Mouse (Mus musculus): ENCODE measurements around the gene Prpf40b. TPM values are rescaled to one million over a fixed set of nuclear protein-coding genes. Genes with fewer than 3 reads are reported as not detected.

Gene Prpf40b
- polyA plus RNA-seq, 2 experiments, result 3.6 to 8.9 TPM

GRCm38 (mm10) chr15:99333676-99334065, 38.8 kb downstream of the Prpf40b start:
- no peak overlapping the region for H3K4me3 ChIP-seq (ENCODE audit: insufficient read depth in 1 of 2, low read depth in 2 of 2, low read length in 2 of 2)
- peak overlapping the region; percentile 55 for H3K27ac ChIP-seq
- no peaks in the 10 kb centered on the region for H3K27me3 ChIP-seq (ENCODE audit: control insufficient read depth, insufficient read depth, low read length)
- H3K36me3 ChIP-seq (replicated peaks; ENCODE audit: control insufficient read depth, insufficient read depth, low read depth), result no peaks in the 10 kb centered on the region
- H3K4me2 ChIP-seq (ENCODE audit: low read depth), result no peak overlapping the region
- peaks cover 5 to 54% of the 10 kb centered on the region in 2 experiments; a peak in 3 of 4 replicates for H3K4me1 ChIP-seq (replicated peaks; ENCODE audit: control insufficient read depth in 2 of 2, insufficient read depth in 2 of 2, low read length in 1 of 2)
- no peak overlapping the region for H3K9ac ChIP-seq (replicated peaks)
- no peak for DNase-seq (ENCODE audit: low read depth in 3 of 3, low spot score in 3 of 3)
- WGBS (ENCODE audit: insufficient replicate concordance), result 55% methylated on average over 3 of the region's 3 CpGs
- TF ChIP-seq CTCF (IDR thresholded peaks at IDR 0.05; ENCODE audit: low read depth) (no peak), EP300 (IDR thresholded peaks at IDR 0.05; ENCODE audit: low read depth) (no peak)
- no peak for ATAC-seq (ENCODE audit: insufficient read depth)
- no peaks in the 10 kb centered on the region for H3K9me3 ChIP-seq (ENCODE audit: control insufficient read depth, low read length)

- no peak for DNase-seq (ENCODE audit: low read depth in 3 of 3, low spot score in 3 of 3)
- H3K9me3 ChIP-seq (ENCODE audit: control insufficient read depth, low read length), result no peaks in the 10 kb centered on the region
- WGBS (ENCODE audit: insufficient replicate concordance), result 48% methylated on average over 6 of the region's 6 CpGs
These were observed 39.6 kb downstream of the Prpf40b start for GRCm38 (mm10) chr15:99334500-99334899.

GRCm38 (mm10) chr15:99335801-99336320, 41.0 kb downstream of the Prpf40b start:
- 50% methylated on average over 8 of the region's 8 CpGs for WGBS (ENCODE audit: insufficient replicate concordance)
- Histone ChIP-seq H3K27me3 (ENCODE audit: control insufficient read depth, insufficient read depth, low read length) (no peaks in the 10 kb centered on the region), H3K27ac (no peak overlapping the region), H3K9me3 (ENCODE audit: control insufficient read depth, low read length) (no peaks in the 10 kb centered on the region), H3K4me1 (replicated peaks; ENCODE audit: control insufficient read depth in 2 of 2, insufficient read depth in 2 of 2, low read length in 1 of 2) (peaks cover 5 to 54% of the 10 kb centered on the region in 2 experiments; a peak in 3 of 4 replicates), H3K4me2 (ENCODE audit: low read depth) (no peak overlapping the region), H3K36me3 (replicated peaks; ENCODE audit: control insufficient read depth, insufficient read depth, low read depth) (no peaks in the 10 kb centered on the region), H3K9ac (replicated peaks) (no peak overlapping the region), H3K4me3 (ENCODE audit: insufficient read depth in 1 of 2, low read depth in 2 of 2, low read length in 2 of 2) (no peak overlapping the region)
- ATAC-seq (ENCODE audit: insufficient read depth), result no peak
- DNase-seq (ENCODE audit: low read depth in 3 of 3, low spot score in 3 of 3), result no peak
- TF ChIP-seq CTCF (IDR thresholded peaks at IDR 0.05; ENCODE audit: low read depth) (no peak), EP300 (IDR thresholded peaks at IDR 0.05; ENCODE audit: low read depth) (no peak)

More at GRCm38 (mm10) chr15:99334500-99334899, 39.6 kb downstream of the Prpf40b start:
- ATAC-seq (ENCODE audit: insufficient read depth), result no peak
- Histone ChIP-seq H3K4me3 (ENCODE audit: insufficient read depth in 1 of 2, low read depth in 2 of 2, low read length in 2 of 2) (no peak overlapping the region), H3K4me1 (replicated peaks; ENCODE audit: control insufficient read depth in 2 of 2, insufficient read depth in 2 of 2, low read length in 1 of 2) (peaks cover 5 to 56% of the 10 kb centered on the region in 2 experiments; a peak in 3 of 4 replicates), H3K27me3 (ENCODE audit: control insufficient read depth, insufficient read depth, low read length) (no peaks in the 10 kb centered on the region), H3K36me3 (replicated peaks; ENCODE audit: control insufficient read depth, insufficient read depth, low read depth) (no peaks in the 10 kb centered on the region), H3K9ac (replicated peaks) (no peak overlapping the region), H3K4me2 (ENCODE audit: low read depth) (no peak overlapping the region), H3K27ac (no peak overlapping the region)
- TF ChIP-seq EP300 (IDR thresholded peaks at IDR 0.05; ENCODE audit: low read depth), result no peak
- no peak for TF ChIP-seq CTCF (IDR thresholded peaks at IDR 0.05; ENCODE audit: low read depth)

GRCm38 (mm10) chr15:99338916-99339315, 44.0 kb downstream of the Prpf40b start:
- ATAC-seq (ENCODE audit: insufficient read depth), result no peak

GRCm38 (mm10) chr15:99339669-99340068, 44.8 kb downstream of the Prpf40b start:
- TF ChIP-seq CTCF (IDR thresholded peaks at IDR 0.05; ENCODE audit: low read depth) (no peak), EP300 (IDR thresholded peaks at IDR 0.05; ENCODE audit: low read depth) (no peak)
- H3K27ac ChIP-seq, result no peak overlapping the region
- ATAC-seq (ENCODE audit: insufficient read depth) (no peak), DNase-seq (ENCODE audit: low read depth in 3 of 3, low spot score in 3 of 3) (no peak)
- H3K4me3 ChIP-seq (ENCODE audit: insufficient read depth in 1 of 2, low read depth in 2 of 2, low read length in 2 of 2), result no peak overlapping the region
- H3K36me3 ChIP-seq (replicated peaks; ENCODE audit: control insufficient read depth, insufficient read depth, low read depth), result no peaks in the 10 kb centered on the region
- WGBS (ENCODE audit: insufficient replicate concordance), result 59% methylated on average over 6 of the region's 6 CpGs
- no peak overlapping the region for H3K9ac ChIP-seq (replicated peaks)
- no peaks in the 10 kb centered on the region for H3K27me3 ChIP-seq (ENCODE audit: control insufficient read depth, insufficient read depth, low read length)
- H3K4me2 ChIP-seq (ENCODE audit: low read depth), result no peak overlapping the region
- H3K4me1 ChIP-seq (replicated peaks; ENCODE audit: control insufficient read depth in 2 of 2, insufficient read depth in 2 of 2, low read length in 1 of 2), result peaks cover 0 to 31% of the 10 kb centered on the region in 2 experiments; a peak in 2 of 4 replicates
- H3K9me3 ChIP-seq (ENCODE audit: control insufficient read depth, low read length), result no peaks in the 10 kb centered on the region

More at GRCm38 (mm10) chr15:99338916-99339315, 44.0 kb downstream of the Prpf40b start:
- Histone ChIP-seq H3K27ac (no peak overlapping the region), H3K9me3 (ENCODE audit: control insufficient read depth, low read length) (no peaks in the 10 kb centered on the region), H3K36me3 (replicated peaks; ENCODE audit: control insufficient read depth, insufficient read depth, low read depth) (no peaks in the 10 kb centered on the region), H3K27me3 (ENCODE audit: control insufficient read depth, insufficient read depth, low read length) (no peaks in the 10 kb centered on the region), H3K9ac (replicated peaks) (no peak overlapping the region), H3K4me3 (ENCODE audit: insufficient read depth in 1 of 2, low read depth in 2 of 2, low read length in 2 of 2) (no peak overlapping the region), H3K4me2 (ENCODE audit: low read depth) (no peak overlapping the region), H3K4me1 (replicated peaks; ENCODE audit: control insufficient read depth in 2 of 2, insufficient read depth in 2 of 2, low read length in 1 of 2) (peaks cover 3 to 38% of the 10 kb centered on the region in 2 experiments; a peak in 3 of 4 replicates)
- 50% methylated on average over 2 of the region's 2 CpGs for WGBS (ENCODE audit: insufficient replicate concordance)
- TF ChIP-seq CTCF (IDR thresholded peaks at IDR 0.05; ENCODE audit: low read depth) (no peak), EP300 (IDR thresholded peaks at IDR 0.05; ENCODE audit: low read depth) (no peak)
- no peak for DNase-seq (ENCODE audit: low read depth in 3 of 3, low spot score in 3 of 3)
